Mouse (Mus musculus): ENCODE results near the gene Trafd1. TPM values are rescaled to one million over a fixed set of nuclear protein-coding genes. Genes with fewer than 3 reads are reported as not detected.

Gene Trafd1
- polyA plus RNA-seq, 1 experiment from 2014 or later, result 67.1 TPM

DNA sequence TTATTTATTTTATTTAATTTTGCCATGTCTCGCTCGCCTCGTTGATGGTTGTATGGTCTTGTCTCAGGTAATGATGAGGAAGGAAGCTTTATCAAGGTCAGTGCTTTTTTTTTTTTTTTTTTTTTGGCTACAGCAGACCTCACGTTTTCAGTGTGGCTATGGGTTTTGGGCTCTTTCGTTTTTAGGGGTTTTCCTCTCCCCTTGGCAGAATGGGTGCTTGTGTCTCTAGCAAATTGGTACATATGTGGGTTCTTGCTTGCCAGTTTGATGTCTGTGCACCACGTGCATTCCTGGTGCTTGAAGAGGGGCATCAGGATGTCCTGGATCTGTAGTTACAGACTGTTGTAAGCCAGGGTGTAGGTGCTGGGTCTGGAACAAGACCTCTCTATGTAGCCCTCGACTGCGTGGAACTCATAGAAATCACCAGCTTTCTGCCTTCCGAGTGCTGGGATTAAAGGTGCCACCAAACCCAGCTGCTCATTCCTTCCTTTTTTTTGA, 13.6 kb upstream of the Trafd1 start:
- H3K9me3 ChIP-seq (ENCODE audit: low read length), result no peaks in the 10 kb centered on the region
- H3K4me1 ChIP-seq (ENCODE audit: insufficient read depth, low read length), result peaks cover 25% of the 10 kb centered on the region
- peak overlapping the region; percentile 92 for H3K4me2 ChIP-seq (replicated peaks; ENCODE audit: low read depth, low read length)
- H3K9ac ChIP-seq (replicated peaks; ENCODE audit: low read length), result peak overlapping the region; percentile 81
- no peaks in the 10 kb centered on the region for H3K27me3 ChIP-seq (ENCODE audit: insufficient read depth, low read length)
- H3K4me3 ChIP-seq (ENCODE audit: low read length), result peak overlapping the region; percentile 70
- WGBS, result 47% methylated on average over 9 of the region's 9 CpGs
- peaks cover 5% of the 10 kb centered on the region; the same call in 1 of the 2 replicates for H3K36me3 ChIP-seq (ENCODE audit: insufficient read depth, low read length)
- ATAC-seq (ENCODE audit: low FRiP score, low TSS enrichment), result no peak
- H3K27ac ChIP-seq (ENCODE audit: low read length), result no peak overlapping the region

- Histone ChIP-seq H3K4me2 (replicated peaks; ENCODE audit: low read depth, low read length) (peak overlapping the region; percentile 92), H3K4me3 (ENCODE audit: low read length) (peak overlapping the region; percentile 70), H3K4me1 (ENCODE audit: insufficient read depth, low read length) (peaks cover 25% of the 10 kb centered on the region), H3K27me3 (ENCODE audit: insufficient read depth, low read length) (no peaks in the 10 kb centered on the region), H3K9me3 (ENCODE audit: low read length) (no peaks in the 10 kb centered on the region), H3K27ac (ENCODE audit: low read length) (peak overlapping the region; percentile 27; the same call in 1 of the 2 replicates), H3K9ac (replicated peaks; ENCODE audit: low read length) (peak overlapping the region; percentile 81), H3K36me3 (ENCODE audit: insufficient read depth, low read length) (peaks cover 5% of the 10 kb centered on the region; the same call in 1 of the 2 replicates)
- 1% methylated on average over 66 of the region's 67 CpGs for WGBS
- peak; percentile 70 for ATAC-seq (ENCODE audit: low FRiP score, low TSS enrichment)
These were observed 12.9 kb upstream of the Trafd1 start for GRCm38 (mm10) chr5:121398146-121398964.

DNA sequence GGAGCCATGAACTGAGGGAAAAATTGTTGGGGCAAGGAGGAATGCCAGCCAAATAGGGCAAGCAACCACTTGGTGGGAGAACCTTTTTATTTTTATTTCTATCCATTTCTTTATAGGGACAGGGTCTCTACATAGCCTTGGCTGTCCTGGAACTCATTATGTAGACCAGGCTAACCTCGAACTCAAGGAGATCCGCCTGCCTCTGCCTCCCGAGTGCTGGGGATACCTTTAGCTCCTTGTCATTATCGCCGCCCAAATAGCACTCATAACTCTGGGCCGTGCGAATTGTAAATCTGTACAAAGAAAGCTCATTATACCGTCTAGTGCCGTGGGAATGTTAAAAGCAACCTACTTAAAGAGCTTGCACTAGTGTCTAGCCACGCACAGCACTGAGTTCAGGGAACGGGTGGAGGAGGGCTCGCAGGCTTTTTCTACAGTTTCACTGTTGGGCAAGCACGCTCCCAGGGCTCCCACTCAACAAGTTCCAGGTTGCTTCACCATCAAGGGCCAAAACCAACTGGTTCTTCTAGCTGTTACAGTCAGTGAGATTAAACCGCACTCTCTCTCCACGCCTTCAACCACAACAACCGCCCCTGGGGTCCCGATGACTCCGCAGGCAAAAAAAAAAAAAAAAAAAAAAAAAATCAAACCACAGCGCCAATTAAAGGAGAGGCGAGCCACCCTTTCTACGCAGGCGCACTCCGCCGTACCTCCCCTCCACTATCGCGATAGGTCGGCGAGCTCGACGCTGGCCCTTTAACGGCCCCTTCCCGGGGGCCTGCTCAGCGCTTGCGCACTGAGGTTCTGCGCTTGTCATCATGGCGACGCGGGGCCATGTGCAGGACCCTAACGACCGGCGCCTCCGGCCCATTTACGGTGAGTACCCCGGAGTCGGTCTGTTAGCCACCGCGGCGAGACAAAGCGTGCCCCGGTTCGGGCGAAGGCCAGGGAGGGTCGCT, 12.0 kb upstream of the Trafd1 start, which contains the start of gene Naa25:
TSS of gene Naa25 (plus strand) at position 750 of the 959 bp plus-strand sequence.
- WGBS, result 10% methylated on average over 53 of the region's 53 CpGs
- H3K9me3 ChIP-seq (ENCODE audit: low read length), result no peaks in the 10 kb centered on the region
- ATAC-seq (ENCODE audit: low FRiP score, low TSS enrichment), result peak; percentile 95
- H3K27me3 ChIP-seq (ENCODE audit: insufficient read depth, low read length), result no peaks in the 10 kb centered on the region
- H3K4me1 ChIP-seq (ENCODE audit: insufficient read depth, low read length), result peaks cover 25% of the 10 kb centered on the region
- peaks cover 5% of the 10 kb centered on the region; the same call in 1 of the 2 replicates for H3K36me3 ChIP-seq (ENCODE audit: insufficient read depth, low read length)
- H3K4me2 ChIP-seq (replicated peaks; ENCODE audit: low read depth, low read length), result peak within 1 kb of the TSS; percentile 92
- H3K27ac ChIP-seq (ENCODE audit: low read length), result peak within 1 kb of the TSS; percentile 91
- H3K4me3 ChIP-seq (ENCODE audit: low read length), result peak within 1 kb of the TSS; percentile 70
- H3K9ac ChIP-seq (replicated peaks; ENCODE audit: low read length), result peak within 1 kb of the TSS; percentile 81

GRCm38 (mm10) chr5:121395621-121396020, 10.2 kb upstream of the Trafd1 start:
- 82% methylated on average over 5 of the region's 5 CpGs for WGBS
- ATAC-seq (ENCODE audit: low FRiP score, low TSS enrichment), result no peak
- Histone ChIP-seq H3K36me3 (ENCODE audit: insufficient read depth, low read length) (no peaks in the 10 kb centered on the region), H3K4me1 (ENCODE audit: insufficient read depth, low read length) (peaks cover 23% of the 10 kb centered on the region), H3K4me2 (replicated peaks; ENCODE audit: low read depth, low read length) (no peak overlapping the region), H3K4me3 (ENCODE audit: low read length) (no peak overlapping the region), H3K27me3 (ENCODE audit: insufficient read depth, low read length) (no peaks in the 10 kb centered on the region), H3K27ac (ENCODE audit: low read length) (no peak overlapping the region), H3K9me3 (ENCODE audit: low read length) (no peaks in the 10 kb centered on the region), H3K9ac (replicated peaks; ENCODE audit: low read length) (no peak overlapping the region)

DNA sequence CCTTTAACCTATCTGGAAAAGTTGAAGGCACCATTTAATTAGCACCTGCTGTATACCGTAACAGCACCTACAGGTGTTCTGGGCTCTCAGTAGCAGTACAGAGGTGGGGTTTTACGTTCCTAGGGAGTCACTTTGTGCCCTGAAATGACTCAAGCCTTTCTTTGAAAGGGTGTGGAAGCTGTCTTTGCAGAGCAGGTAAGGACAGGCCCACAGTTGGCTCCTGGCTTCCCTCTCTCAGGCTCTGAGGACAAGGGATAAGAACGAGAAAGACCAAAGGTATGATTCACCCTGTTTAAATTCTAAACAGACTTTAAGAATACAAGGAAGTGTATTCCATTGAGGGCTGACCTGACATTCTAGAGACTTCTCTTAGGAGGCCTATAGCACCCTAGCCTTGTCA, 8.0 kb upstream of the Trafd1 start:
- 83% methylated on average over 3 of the region's 3 CpGs for WGBS
- H3K27ac ChIP-seq (ENCODE audit: low read length), result no peak overlapping the region
- no peak for ATAC-seq (ENCODE audit: low FRiP score, low TSS enrichment)

DNA sequence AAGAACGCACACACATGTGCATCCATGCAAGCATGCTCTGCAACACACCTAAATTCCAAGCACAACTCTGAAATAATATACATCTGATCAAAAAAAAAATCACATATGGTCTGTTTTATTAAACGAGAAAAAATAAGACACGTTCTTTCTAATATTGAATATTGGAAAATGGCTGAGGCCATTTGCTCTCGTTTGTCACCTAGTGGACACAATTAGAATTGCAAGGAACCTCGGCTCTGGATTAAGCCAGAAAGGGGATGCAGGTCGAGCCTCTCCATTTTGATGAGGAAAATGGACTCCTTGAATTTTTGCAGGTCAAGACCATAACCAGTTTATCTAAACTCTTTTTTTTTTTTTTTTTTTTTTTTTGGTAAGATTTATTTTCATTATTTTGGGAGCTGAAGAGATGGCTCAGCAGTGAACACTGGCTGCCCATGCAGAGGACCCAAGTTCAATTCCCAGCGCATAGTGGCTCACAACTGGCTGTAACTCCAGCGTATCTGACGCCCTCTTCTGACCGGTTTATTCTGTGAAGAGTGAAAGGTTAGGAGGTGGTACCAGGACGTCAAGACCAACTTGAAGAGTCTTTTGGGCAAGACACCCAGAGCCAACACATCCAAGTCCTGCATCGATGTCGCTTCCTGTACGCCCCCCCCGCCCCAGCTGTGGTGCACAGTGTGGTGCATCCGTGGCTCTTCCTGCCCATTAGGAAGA, 7.4 kb upstream of the Trafd1 start:
- Histone ChIP-seq H3K9me3 (ENCODE audit: low read length) (no peaks in the 10 kb centered on the region), H3K4me3 (ENCODE audit: low read length) (no peak overlapping the region), H3K4me2 (replicated peaks; ENCODE audit: low read depth, low read length) (no peak overlapping the region), H3K27me3 (ENCODE audit: insufficient read depth, low read length) (no peaks in the 10 kb centered on the region), H3K36me3 (ENCODE audit: insufficient read depth, low read length) (no peaks in the 10 kb centered on the region), H3K4me1 (ENCODE audit: insufficient read depth, low read length) (peaks cover 6% of the 10 kb centered on the region; the same call in 1 of the 2 replicates), H3K9ac (replicated peaks; ENCODE audit: low read length) (no peak overlapping the region), H3K27ac (ENCODE audit: low read length) (no peak overlapping the region)
- WGBS, result 59% methylated on average over 16 of the region's 16 CpGs
- no peak for ATAC-seq (ENCODE audit: low FRiP score, low TSS enrichment)

More for the DNA sequence above, 8.0 kb upstream of the Trafd1 start:
- Histone ChIP-seq H3K36me3 (ENCODE audit: insufficient read depth, low read length) (no peaks in the 10 kb centered on the region), H3K27me3 (ENCODE audit: insufficient read depth, low read length) (no peaks in the 10 kb centered on the region), H3K4me3 (ENCODE audit: low read length) (no peak overlapping the region), H3K9me3 (ENCODE audit: low read length) (no peaks in the 10 kb centered on the region), H3K4me1 (ENCODE audit: insufficient read depth, low read length) (peaks cover 6% of the 10 kb centered on the region; the same call in 1 of the 2 replicates), H3K9ac (replicated peaks; ENCODE audit: low read length) (no peak overlapping the region), H3K4me2 (replicated peaks; ENCODE audit: low read depth, low read length) (no peak overlapping the region)

GRCm38 (mm10) chr5:121389691-121390090, 4.3 kb upstream of the Trafd1 start:
- Histone ChIP-seq H3K4me3 (ENCODE audit: low read length) (no peak overlapping the region), H3K4me2 (replicated peaks; ENCODE audit: low read depth, low read length) (no peak overlapping the region), H3K9ac (replicated peaks; ENCODE audit: low read length) (no peak overlapping the region), H3K27me3 (ENCODE audit: insufficient read depth, low read length) (no peaks in the 10 kb centered on the region; the same call in 1 of the 2 replicates), H3K27ac (ENCODE audit: low read length) (no peak overlapping the region), H3K4me1 (ENCODE audit: insufficient read depth, low read length) (peaks cover 9% of the 10 kb centered on the region; the same call in 1 of the 2 replicates), H3K9me3 (ENCODE audit: low read length) (no peaks in the 10 kb centered on the region), H3K36me3 (ENCODE audit: insufficient read depth, low read length) (no peaks in the 10 kb centered on the region)
- ATAC-seq (ENCODE audit: low FRiP score, low TSS enrichment), result no peak

DNA sequence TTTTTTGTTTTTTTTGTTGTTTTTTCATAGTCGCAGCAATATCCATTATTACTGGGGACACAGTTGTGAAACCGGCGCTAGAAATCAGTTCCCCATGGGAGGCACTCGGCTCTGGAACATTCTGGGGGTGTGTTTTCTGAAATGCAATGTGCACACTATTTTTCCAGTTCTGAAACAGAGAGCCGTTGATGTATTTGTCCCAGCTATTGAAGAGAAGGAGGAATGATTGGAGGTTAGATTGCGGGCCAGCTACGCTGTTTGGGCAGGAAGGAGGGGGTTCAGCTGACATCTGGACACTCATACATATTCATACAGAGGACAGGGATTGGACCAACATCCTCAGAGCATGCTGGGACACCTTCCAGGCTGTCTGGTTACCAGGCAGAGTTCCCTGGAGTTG, 3.7 kb upstream of the Trafd1 start:
- no peak overlapping the region for H3K9ac ChIP-seq (replicated peaks; ENCODE audit: low read length)
- H3K27ac ChIP-seq (ENCODE audit: low read length), result no peak overlapping the region
- H3K27me3 ChIP-seq (ENCODE audit: insufficient read depth, low read length), result no peaks in the 10 kb centered on the region; the same call in 1 of the 2 replicates
- WGBS, result 55% methylated on average over 7 of the region's 7 CpGs
- no peaks in the 10 kb centered on the region for H3K9me3 ChIP-seq (ENCODE audit: low read length)
- no peaks in the 10 kb centered on the region for H3K36me3 ChIP-seq (ENCODE audit: insufficient read depth, low read length)
- no peak for ATAC-seq (ENCODE audit: low FRiP score, low TSS enrichment)
- H3K4me3 ChIP-seq (ENCODE audit: low read length), result no peak overlapping the region
- no peak overlapping the region for H3K4me2 ChIP-seq (replicated peaks; ENCODE audit: low read depth, low read length)
- H3K4me1 ChIP-seq (ENCODE audit: insufficient read depth, low read length), result peaks cover 15% of the 10 kb centered on the region; the same call in 1 of the 2 replicates

GRCm38 (mm10) chr5:121387126-121387525, 1.7 kb upstream of the Trafd1 start:
- WGBS, result 59% methylated on average over 4 of the region's 4 CpGs
- peaks cover 15% of the 10 kb centered on the region; the same call in 1 of the 2 replicates for H3K4me1 ChIP-seq (ENCODE audit: insufficient read depth, low read length)
- no peak overlapping the region for H3K4me3 ChIP-seq (ENCODE audit: low read length)
- 0 out of 2 replicates have a peak overlapping the region, but pooled peaks have one; percentile 16 for H3K9ac ChIP-seq (replicated peaks; ENCODE audit: low read length)
- H3K9me3 ChIP-seq (ENCODE audit: low read length), result no peaks in the 10 kb centered on the region
- H3K27me3 ChIP-seq (ENCODE audit: insufficient read depth, low read length), result no peaks in the 10 kb centered on the region; the same call in 1 of the 2 replicates
- no peak overlapping the region for H3K27ac ChIP-seq (ENCODE audit: low read length)
- ATAC-seq (ENCODE audit: low FRiP score, low TSS enrichment), result no peak
- H3K4me2 ChIP-seq (replicated peaks; ENCODE audit: low read depth, low read length), result no peak overlapping the region
- no peaks in the 10 kb centered on the region for H3K36me3 ChIP-seq (ENCODE audit: insufficient read depth, low read length)
